Mouse (Mus musculus) kidney, postnatal 36 days (tissue): ENCODE data around the gene Gm6034.
A peak's percentile ranks its signal among the peaks of the same experiment; 100 is the strongest.
"Not testable (repeated sequence)": the region's sequence is repeated elsewhere in the genome, so short reads cannot be mapped to it uniquely, and the experiment has no call there.

Source experiments
- DNase-seq, 2 experiments: peaks; one replicate each; pipeline ENCODE4 v3.0.0; 2021 to 2022; ENCODE audit warnings: mixed read lengths in 2 of 2

Gene Gm6034

GRCm38 (mm10) chr17:36023710-36024654 is 18.8 kb upstream of the Gm6034 start:
- DNase-seq, result peak; percentile 56 to 71

GRCm38 (mm10) chr17:36025197-36025596 is 17.6 kb upstream of the Gm6034 start:
- no peak for DNase-seq

- DNase-seq, result no peak
These were observed 16.9 kb upstream of the Gm6034 start for GRCm38 (mm10) chr17:36025901-36026300.

- no peak for DNase-seq
These were observed 15.1 kb upstream of the Gm6034 start for GRCm38 (mm10) chr17:36027663-36028062.

- no peak for DNase-seq
These were observed 13.7 kb upstream of the Gm6034 start for GRCm38 (mm10) chr17:36028879-36029619.

- DNase-seq, result peak; percentile 37 to 43
These were observed 12.6 kb upstream of the Gm6034 start for GRCm38 (mm10) chr17:36030046-36030702.

GRCm38 (mm10) chr17:36030703-36031582 is 11.8 kb upstream of the Gm6034 start:
- DNase-seq, result not testable (repeated sequence)

- peak; percentile 54 to 74 for DNase-seq
These were observed 11.0 kb upstream of the Gm6034 start for GRCm38 (mm10) chr17:36031583-36032331.

GRCm38 (mm10) chr17:36032351-36032875 is 10.3 kb upstream of the Gm6034 start, which contains the start of gene H2-T23:
Gene H2-T23, minus strand, starts transcription at chr17:36032855.
- peak; percentile 81 to 84 for DNase-seq

GRCm38 (mm10) chr17:36034524-36034923 is 8.2 kb upstream of the Gm6034 start:
- not testable (repeated sequence) for DNase-seq

- DNase-seq, result peak; percentile 77 to 83
These were observed 7.6 kb upstream of the Gm6034 start for GRCm38 (mm10) chr17:36035010-36035638.

GRCm38 (mm10) chr17:36036126-36036525 is 6.6 kb upstream of the Gm6034 start:
- not testable (repeated sequence) for DNase-seq

- peak in 1 of 2 experiments; percentile 44 for DNase-seq
These were observed 2.2 kb upstream of the Gm6034 start for GRCm38 (mm10) chr17:36040604-36041003.

- peak in 1 of 2 experiments; percentile 32 for DNase-seq
These were observed 706 bp upstream of the Gm6034 start for GRCm38 (mm10) chr17:36042055-36042454.

GRCm38 (mm10) chr17:36043286-36043685 is 525 bp downstream of the Gm6034 start:
- peak; percentile 30 to 36 for DNase-seq

GRCm38 (mm10) chr17:36057927-36058326 is 15.2 kb downstream of the Gm6034 start:
- not testable (repeated sequence) for DNase-seq

GRCm38 (mm10) chr17:36058362-36058761 is 15.6 kb downstream of the Gm6034 start, which contains the start of gene Gm11127:
Gene Gm11127, minus strand, starts transcription at chr17:36058371.
- peak; percentile 33 to 52 for DNase-seq

- DNase-seq, result peak; percentile 90 to 98
These were observed 18.1 kb downstream of the Gm6034 start for GRCm38 (mm10) chr17:36060829-36061228.

GRCm38 (mm10) chr17:36081901-36082300 is 39.1 kb downstream of the Gm6034 start:
- DNase-seq, result not testable (repeated sequence)
